Mouse (Mus musculus) adrenal gland, postnatal 36 days (tissue): ENCODE measurements around the gene Gm19402. TPM values are rescaled to one million over a fixed set of nuclear protein-coding genes. Genes with fewer than 3 reads are reported as not detected.
A peak's percentile ranks its signal among the peaks of the same experiment; 100 is the strongest.
"Not testable (repeated sequence)": the region's sequence is repeated elsewhere in the genome, so short reads cannot be mapped to it uniquely, and the experiment has no call there.

Experiments used
- DNase-seq, 2 experiments: peaks; one replicate each; pipeline ENCODE4 v3.0.0; 2021; ENCODE audit warnings: mixed read lengths in 1 of 2
- long read RNA-seq, 2 experiments: library from polyadenylated mRNA; stranded (forward); transcript quantifications; one replicate each; pipeline ENCODE4 v2.0.0; 2021; ENCODE audit warnings: borderline sequencing depth in 2 of 2
- total RNA-seq, 2 experiments: library from RNA; stranded (reverse); gene quantifications; 2 replicates each; pipeline ENCODE4 v1.2.3; 2021

Gm19402 gene
- total RNA-seq, result not detected
- long read RNA-seq, experiment 1, result 0 reads
- long read RNA-seq, experiment 2, result 0 reads

DNA sequence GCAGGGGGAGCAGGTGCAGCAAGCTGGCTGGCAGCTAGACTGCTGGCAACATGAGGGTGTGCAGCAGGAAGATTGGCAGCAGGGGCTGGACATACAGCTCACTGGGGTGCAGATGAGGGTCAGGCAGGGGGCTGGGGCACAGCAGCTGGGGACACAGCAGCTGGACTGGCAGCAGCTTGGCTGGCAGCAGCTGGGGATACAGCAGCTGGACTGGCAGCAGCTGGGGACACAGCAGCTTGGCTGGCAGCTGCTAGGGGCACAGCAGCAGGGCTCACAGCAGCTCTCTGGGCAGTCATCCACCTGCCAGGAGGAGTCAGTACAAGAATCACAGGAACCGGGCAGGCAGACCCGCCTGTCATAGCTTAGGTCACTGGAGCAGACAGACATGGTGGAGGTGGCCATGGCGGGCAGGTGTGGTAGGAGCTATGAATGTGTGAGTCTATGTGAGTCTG is at the start of gene Gm19402:
Gene Gm19402, minus strand, starts transcription at position 402 of the 452 bp plus-strand sequence.
- not testable (repeated sequence) for DNase-seq

DNA sequence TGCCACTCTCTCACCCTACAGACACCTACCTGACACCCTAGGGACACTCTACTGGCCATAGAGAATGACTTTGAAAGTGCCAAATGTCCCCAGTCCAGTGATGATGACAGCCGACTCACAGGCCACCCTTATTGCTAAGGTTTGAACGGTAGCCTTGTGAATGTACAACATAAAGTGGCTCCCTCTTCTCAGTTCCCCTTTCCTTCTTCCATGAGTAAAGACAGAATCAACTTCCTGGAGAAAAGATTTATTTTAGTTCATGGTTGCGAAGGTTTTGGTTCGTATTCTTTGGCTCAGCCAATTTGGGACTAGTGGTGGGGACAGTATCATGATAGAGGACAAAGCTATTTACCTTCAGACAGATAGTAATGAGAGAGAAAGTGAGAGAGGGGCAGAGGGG is 48.4 kb upstream of the Gm19402 start:
- no peak for DNase-seq

DNA sequence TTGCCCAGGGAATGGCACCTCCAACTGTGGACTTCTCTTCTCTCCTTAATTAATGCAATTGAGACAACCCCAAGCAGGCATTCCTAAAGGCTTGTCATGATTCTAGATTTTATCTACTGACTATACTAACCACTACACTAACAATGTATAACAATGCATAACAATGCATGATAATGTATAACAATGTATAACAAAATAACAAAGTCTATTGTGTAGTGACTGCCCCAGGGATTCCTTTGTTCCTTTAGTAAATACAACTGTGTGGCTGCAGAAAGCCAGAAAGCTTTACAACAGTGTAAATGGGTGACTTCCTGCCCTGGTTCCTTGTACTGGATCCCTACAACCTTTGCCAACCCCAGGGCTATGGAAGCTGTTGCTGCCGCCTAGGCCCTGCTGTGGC is 45.4 kb upstream of the Gm19402 start:
- DNase-seq, result no peak

DNA sequence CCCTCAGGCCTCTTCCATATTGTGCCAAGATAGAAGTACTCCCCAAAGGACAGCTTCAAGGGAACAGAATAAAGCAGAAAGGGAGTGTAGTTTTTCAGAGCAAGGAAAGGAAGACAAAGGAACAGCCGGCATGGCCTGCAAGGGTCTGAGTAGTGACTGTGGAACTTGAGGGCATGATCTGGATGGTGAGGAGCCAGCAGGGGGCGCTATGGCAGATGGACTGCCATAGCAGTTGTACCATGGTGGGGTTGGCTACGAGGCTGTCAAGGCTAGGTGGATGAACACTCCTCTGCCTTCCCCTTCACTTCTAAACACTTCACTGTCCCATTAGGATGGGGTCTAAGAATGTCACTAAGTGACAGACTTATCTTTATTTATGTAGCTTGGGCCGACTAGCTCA is 38.7 kb upstream of the Gm19402 start:
- DNase-seq, result peak; percentile 12 to 43

DNA sequence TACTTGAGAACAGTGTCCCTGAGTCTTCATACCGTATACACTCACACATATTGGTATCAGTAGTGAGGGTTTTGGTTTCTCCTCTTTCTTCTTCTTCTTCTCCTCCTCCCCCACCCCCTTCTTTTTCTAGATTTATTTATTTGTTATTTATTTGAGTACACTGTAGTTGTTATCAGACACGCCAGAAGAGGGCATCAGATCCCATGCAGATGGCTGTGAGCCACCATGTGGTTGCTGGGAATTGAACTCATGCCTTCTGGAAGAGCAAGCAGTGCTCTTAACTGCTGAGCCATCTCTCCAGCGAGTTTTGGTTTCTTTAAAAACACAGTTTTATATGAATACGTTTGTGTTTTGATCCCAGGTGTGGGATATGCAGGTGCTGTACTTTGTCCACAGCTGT is 37.7 kb upstream of the Gm19402 start:
- DNase-seq, result no peak

DNA sequence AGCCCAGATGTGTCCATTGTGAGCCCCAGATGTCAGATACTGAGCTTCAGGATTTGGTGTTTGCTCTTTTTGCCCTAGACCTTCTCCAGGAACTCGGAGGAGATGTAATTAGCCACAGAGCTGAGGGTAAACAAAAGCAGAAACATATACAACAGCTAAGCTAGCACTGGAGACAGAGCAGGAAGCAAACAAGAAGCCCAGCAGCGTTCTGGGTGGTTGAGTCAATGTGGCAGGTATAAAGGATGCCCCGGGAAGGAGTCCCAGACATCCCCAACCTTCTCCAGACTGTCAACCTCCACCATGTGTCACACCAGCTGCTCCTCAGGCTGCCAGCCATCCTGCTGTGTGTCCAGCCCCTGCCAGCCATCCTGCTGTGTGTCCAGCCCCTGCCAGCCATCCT is 35.6 kb upstream of the Gm19402 start, which contains the start of gene Gm10100:
Gene Gm10100, plus strand, starts transcription at position 301 of the 400 bp plus-strand sequence.
- no peak for DNase-seq

DNA sequence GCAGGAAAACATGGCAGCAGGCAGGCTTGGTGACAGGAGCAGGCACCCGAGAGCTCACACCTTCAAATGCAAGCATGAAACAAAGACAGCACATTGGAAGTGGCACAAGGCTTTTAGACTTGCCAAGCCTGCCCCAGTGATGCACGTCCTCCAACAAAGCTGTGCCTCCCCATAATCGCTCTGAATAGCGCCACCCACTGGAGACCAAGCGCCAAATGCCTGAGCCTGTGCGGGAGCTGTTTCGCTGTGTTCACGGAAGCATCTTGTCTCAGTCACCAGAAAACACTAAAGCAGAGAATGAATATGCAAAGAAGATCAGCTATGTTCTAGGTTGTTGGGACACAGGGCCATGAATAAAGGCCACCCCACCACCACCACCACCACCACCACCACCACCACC is 34.3 kb upstream of the Gm19402 start:
- no peak for DNase-seq

DNA sequence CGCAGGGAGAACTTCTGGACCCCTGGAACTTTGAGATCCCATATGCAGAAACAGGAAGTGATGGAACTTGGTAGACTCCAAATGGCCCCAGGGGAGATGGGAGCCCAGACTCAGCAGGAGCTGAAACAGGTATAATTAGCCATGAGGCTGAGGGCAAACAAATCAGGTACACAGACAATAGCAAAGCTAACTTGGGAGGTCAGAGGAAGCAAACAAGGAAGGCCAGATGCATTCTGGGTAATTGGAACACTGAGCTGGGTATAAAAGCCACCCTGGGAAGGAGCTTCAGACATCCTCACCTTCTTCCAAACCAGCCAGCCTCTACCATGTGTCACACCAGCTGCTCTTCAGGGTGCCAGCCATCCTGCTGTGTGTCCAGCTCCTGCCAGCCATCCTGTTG is 29.7 kb upstream of the Gm19402 start, which contains the start of gene Krtap12-1:
Gene Krtap12-1, plus strand, starts transcription at position 301 of the 400 bp plus-strand sequence.
- DNase-seq, result not testable (repeated sequence)

DNA sequence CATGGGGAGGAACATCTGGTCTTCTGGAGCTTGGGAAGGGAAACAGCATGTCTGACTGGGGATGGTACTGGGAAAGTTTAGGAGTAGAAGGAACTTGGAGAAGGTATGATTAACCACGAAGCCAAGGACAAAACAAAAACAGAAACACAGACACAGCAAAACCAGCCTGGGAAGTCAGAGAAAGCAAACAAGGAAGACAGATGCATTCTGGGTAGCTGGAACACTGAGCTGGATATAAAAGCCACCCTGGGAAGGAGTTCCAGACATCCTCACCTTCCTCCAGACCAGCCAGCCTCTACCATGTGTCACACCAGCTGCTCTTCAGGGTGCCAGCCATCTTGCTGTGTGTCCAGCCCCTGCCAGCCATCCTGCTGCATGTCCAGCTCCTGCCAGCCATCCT is 24.9 kb upstream of the Gm19402 start, which contains the start of gene Gm10142:
Gene Gm10142, plus strand, starts transcription at position 301 of the 400 bp plus-strand sequence.
- DNase-seq, result no peak

DNA sequence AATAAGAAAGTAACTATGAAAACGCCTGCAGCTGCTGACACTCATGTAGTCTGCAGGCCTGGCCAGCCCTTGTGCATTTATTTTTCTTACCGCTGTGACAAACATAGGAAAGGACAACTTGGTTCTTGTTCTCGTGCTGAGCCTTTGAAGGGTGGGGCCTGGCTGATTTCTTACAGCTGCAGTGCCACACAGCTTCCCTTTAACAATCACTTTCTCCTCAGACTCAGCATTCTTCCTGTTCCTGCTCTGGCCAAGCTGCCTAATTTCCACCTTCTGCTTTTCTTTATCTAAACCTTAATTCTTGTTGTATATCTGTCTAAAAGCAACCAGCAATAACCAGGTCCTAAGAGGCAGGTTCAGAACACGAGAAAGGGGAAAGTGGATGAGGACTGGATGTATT is 23.2 kb upstream of the Gm19402 start:
- no peak for DNase-seq

DNA sequence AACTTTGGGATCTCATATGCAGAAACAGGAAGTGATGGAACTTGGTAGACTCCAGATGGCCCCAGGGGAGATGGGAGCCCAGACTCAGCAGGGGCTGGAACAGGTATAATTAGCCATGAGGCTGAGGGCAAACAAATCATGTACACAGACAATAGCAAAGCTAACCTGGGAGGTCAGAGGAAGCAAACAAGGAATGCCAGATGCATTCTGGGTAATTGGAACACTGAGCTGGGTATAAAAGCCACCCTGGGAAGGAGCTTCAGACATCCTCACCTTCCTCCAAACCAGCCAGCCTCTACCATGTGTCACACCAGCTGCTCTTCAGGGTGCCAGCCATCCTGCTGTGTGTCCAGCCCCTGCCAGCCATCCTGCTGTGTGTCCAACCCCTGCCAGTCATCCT is 20.6 kb upstream of the Gm19402 start, which contains the start of gene Gm10024:
Gene Gm10024, plus strand, starts transcription at position 301 of the 400 bp plus-strand sequence.
- DNase-seq, result not testable (repeated sequence)

DNA sequence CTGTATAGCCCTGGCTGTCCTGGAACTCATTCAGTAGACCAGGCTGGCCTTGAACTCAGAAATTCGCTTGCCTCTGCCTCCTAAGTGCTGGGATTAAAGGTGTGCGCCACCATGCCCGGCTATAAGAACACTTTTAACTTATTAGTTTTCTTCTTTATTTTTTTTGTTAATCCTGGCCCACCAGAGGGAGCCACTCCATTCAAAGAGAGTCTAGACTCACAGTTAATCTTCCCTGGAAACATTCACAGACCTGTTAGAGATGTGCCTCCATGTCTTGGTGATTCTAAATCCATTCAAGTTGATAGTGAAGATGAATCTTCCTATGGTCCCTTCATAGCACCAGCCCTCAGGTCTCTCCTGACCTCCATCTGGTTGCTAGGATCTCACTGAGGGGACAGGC is 19.3 kb upstream of the Gm19402 start:
- DNase-seq, result no peak

DNA sequence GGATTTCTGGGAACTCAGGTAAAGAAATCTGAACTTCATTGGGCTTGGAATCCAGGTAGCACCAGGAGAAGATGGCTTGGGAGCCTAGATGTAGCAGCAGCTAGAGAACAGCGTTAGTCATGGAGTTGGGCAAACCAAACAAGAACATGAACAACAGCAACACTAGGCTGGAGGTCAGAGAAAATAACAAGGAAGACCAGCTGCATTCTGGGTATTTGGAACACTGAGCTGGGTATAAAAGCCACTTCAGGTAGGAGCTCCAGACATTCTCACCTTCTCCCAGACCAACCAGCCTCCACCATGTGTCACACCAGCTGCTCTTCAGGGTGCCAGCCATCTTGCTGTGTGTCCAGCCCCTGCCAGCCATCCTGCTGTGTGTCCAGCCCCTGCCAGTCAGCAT is 15.8 kb upstream of the Gm19402 start, which contains the start of gene Gm10272:
Gene Gm10272, plus strand, starts transcription at position 301 of the 400 bp plus-strand sequence.
- no peak for DNase-seq

DNA sequence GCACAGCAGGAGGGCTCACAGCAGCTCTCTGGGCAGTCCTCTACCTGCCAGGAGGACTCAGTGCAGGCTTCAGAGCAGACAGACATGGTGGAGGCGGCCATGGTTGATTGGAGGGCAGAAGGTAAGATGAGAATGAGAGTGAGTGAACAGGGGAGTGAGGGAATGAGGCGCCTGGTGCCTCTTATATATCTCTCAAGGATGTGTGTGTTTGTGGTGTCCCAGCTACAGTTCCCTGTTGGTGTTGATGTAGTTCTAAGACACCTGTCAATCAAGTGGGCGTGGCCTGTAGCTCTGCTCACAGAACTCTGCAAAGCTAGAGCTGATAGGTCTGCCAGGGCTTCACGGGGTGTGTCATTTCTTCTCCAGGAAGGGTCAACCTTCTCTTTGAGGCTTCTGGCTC is 6.6 kb upstream of the Gm19402 start, which contains the start of gene Gm9508:
Gene Gm9508, minus strand, starts transcription at position 101 of the 400 bp plus-strand sequence.
- DNase-seq, result no peak

DNA sequence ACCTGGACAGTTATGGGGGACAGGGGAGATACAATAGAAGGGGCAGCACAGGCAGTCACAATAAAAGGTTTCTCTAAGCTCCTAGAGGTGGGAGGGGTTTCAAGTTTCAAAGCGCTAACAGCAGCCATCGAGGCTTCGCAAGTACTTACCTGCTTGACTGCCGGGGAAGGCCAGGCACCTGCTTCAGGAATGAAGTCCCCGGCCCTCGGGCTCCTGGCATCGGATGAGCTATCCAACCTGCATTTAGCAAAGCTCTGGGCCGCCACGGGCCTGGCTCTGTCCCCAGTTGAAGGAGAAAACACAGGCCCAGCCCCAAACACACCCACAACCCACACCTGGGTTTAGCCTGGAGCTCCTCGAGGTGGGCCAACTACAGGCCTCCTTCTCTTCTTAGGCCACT is 3.5 kb downstream of the Gm19402 start:
- DNase-seq, result no peak

DNA sequence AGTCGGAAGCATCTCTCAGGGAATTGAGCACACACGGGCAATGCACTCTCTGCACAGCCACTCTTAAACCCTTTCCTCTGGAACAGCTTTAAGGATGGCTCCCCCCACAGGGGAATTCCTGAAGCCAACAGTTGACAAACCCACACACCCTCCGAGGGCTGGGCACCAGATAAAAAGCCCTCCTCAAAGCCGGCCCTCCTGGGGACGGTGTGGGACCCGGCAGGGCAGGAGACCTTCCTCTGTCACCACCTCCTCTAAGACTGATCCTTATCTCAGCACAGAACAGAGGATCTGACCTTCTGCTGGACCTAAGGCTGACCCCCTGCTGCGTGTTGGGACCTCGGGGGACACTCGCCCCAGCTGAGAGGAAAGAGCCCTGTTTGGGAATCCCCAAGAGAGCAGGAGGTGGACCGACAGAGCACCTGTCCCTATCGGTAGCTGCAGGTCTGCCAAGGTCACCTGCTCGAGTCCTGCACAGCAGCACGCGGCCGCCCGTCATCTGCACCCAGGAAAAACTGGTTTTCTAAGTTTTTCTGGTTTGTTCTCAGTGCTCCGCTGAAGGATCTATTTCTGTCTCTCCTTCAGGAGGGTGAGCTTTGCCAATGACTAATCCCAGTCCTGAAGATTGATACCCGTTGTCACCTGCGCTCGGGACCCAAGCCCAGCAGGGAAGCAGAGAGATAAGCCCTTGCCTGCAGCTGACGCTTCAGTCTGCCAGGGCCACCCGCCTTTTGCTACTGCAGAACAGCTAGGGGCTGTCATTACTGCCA is 4.5 kb downstream of the Gm19402 start, which contains the start of gene Tspear:
Gene Tspear, plus strand, starts transcription at position 675 of the 770 bp plus-strand sequence.
- peak in 1 of 2 experiments; percentile 9 for DNase-seq

DNA sequence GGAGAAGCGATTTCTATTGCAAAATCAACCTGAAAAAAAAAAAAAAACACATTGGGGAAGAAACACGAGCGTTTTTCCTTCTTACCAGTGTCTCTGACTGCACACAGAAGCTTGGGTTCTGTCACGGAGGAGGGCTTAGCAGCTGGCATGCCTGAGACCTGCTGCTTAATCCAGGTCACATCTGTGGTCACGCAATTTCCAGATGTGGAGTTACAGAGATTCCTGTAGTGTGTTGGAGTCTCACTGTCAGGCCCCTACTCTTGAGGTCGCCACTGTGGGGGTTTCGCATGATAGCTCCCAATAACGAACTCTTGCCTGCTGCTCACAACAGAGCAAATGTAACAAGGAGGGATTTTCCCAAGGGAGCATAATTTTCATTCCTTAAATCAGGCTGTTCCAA is 6.4 kb downstream of the Gm19402 start:
- DNase-seq, result no peak

DNA sequence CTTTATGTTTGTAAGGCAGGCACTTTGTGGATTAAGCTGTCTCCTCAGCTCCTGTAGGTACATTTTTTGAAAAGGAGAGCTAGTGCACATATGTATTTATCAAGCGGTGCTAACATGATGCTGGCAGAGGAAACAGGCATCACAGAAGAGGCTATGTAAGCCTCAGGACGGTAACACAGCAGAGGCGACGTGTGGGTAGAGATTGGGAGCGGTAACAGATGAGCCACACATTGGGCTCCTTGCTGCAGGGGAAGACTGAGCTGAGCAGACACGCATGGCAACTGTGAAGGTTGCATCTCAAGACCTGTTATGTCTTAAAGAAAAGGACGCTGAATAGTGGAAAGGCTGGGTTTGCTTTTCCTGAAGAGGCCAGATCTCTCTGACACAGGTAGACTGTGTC is 7.6 kb downstream of the Gm19402 start:
- no peak for DNase-seq

DNA sequence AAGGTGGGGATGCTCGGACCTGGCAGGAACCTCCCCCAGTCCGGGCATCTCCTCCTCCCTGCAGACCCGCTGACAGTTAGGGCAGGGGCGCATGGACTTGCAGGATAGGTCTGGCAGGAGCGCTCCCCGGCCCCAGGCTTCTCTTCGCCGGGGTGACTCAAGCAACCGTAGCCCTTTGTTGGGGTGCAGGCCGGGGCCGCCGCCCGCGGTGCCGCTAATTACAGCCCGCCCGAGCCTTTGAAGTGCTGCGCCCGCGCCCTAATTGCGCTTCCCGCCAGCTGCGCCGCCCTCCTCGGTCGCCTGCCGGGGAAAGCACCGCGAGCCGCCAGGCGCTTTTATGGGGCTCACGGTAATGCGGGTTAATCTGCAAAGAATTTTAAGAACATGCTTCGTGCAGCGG is 13.0 kb downstream of the Gm19402 start:
- DNase-seq, result no peak

DNA sequence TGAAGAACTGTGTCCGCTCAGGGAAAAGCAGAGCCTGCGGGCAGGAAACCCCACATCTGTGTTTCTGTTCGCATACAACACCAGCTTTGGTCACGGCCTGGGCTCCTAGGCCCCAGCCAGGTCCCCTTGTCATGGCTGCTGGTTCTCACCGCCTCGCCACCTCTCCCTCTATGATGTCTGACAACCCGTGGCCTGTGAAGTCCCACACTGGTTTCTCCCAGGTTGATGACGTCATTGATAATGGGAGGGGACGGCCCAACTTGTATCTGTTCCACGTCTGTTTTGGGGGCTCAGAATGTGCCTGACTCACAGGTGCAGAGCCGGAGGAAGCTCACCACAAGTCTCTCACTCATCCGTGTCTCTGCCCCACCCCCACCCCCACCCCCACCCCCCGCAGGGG is 16.8 kb downstream of the Gm19402 start:
- DNase-seq, result no peak

DNA sequence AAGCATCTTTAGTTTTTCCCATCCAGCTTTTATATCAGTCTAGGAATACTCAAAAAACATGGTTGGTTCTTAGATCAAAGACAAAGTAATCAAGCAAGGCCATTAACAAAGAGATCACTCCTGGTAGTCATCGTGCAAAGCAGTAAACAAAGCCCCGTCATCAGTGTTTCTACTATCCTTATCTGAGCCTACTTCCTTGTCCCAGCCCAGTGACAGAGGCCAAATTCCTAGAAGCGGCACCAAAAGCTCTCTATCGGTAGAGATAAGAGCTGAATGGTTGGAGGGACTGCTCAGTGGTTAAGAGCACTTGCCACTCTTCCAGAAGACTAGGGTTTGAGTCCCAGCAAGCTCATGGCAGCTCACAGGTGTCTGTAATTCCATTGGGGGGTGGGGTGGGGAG is 19.0 kb downstream of the Gm19402 start:
- no peak for DNase-seq

DNA sequence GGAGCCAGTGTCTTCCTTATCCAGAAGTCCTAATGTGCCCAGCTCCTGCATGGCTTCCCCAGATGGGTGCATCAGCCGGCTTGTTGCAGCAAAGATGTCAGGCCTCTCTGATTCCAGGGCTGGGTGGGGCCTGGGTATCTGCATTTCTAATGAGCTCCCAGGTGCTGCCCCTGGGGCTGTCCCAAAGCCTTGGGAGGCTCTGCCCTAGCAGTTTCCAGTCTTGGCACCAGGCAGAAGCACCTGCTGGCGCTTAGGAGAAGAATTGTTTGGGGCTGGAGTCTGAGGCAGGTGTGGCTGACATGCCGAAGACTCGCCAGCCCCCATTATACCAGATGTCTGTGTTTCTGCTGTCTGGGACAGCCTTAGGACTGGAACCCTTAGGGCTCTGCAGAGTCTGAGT is 19.8 kb downstream of the Gm19402 start:
- DNase-seq, result no peak

DNA sequence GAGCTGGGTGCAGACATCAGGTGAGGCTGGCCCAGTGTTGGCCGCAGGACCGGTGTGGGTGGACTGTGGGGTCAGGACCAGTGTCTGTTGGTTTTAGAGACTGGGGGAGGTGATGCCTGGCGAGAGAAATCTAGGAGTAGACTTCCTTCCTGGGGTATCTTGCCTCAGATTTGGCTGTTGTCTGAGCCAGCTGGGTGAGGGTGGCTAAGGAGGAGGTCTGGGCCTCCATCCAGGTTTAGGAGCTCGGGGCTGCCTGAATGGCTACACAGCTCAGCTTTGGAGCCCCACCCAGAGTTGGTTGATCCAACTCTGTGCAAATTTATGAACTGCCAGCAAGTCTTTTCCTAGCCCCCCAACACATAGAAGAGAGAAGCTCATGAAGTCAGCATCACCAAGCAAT is 23.2 kb downstream of the Gm19402 start:
- no peak for DNase-seq
